Mouse (Mus musculus) cortical plate, adult 2 months (tissue): Measurements from ENCODE around the gene Itga3. TPM values are rescaled to one million over a fixed set of nuclear protein-coding genes. Genes with fewer than 3 reads are reported as not detected.

ENCODE experiments used
- H3K27ac ChIP-seq: fragments of 200-500 bp; 2 replicates; pipeline ENCODE4 v1.5.1; 2012; ENCODE audit warnings: low read length, control low read depth, inconsistent platforms; ENCODE audit not compliant: insufficient read depth
- H3K4me1 ChIP-seq: fragments of 200-500 bp; 2 replicates; pipeline ENCODE4 v1.6.1; 2011; ENCODE audit warnings: low read length; ENCODE audit not compliant: control insufficient read depth, insufficient read depth
- H3K4me3 ChIP-seq: fragments of 200-500 bp; 2 replicates; pipeline ENCODE4 v1.5.1; 2011; ENCODE audit warnings: mild to moderate bottlenecking, low read length, control low read depth; ENCODE audit not compliant: insufficient read depth
- CTCF ChIP-seq: fragments of 200-500 bp; IDR thresholded peaks from 2 replicates; pipeline ENCODE4 v1.5.1; 2011; ENCODE audit warnings: mild to moderate bottlenecking, control low read depth, low read length; ENCODE audit not compliant: insufficient read depth; ENCODE audit errors: extremely low read depth
- POLR2A ChIP-seq: fragments of 200-500 bp; IDR thresholded peaks from 2 replicates; pipeline ENCODE4 v1.6.1; 2011; ENCODE audit warnings: mild to moderate bottlenecking, low read length, control low read depth; ENCODE audit not compliant: insufficient read depth; ENCODE audit errors: extremely low read depth
- polyA plus RNA-seq: library from polyadenylated mRNA; depleted of rRNA; stranded (reverse); fragments of >200 nt; gene quantifications from 2 replicates; pipeline ENCODE4 v1.2.3, GENCODE M21; 2012

Gene Itga3
- polyA plus RNA-seq, 1 experiment: 15.3 TPM

DNA sequence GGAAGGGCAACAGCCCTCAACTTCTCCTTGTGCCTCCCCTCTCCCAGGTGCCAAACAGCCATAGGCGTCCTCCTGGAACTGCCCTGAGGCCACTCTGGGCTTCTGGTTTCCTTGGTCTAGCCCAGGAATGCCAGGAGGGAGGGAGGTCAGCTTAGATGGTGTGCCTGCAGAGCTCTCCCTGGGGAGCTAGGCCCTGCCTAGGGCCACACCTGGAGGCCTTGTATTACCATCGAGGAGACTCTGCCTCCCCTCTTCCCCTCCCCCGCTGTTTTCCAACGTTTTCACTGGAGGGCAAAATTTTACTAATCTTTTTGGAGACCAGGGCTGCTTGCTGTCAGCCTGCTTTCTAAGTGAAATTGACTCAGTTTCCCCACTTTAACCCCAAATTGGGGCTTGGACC lies 70.6 kb downstream of the Itga3 start:
- H3K4me1 ChIP-seq: peaks cover 2% of the 10 kb centered on the region; the same call in 1 of the 2 replicates
- no peak overlapping the region for H3K4me3 ChIP-seq
- TF ChIP-seq POLR2A: no peak
- no peak for TF ChIP-seq CTCF
- H3K27ac ChIP-seq: no peak overlapping the region

DNA sequence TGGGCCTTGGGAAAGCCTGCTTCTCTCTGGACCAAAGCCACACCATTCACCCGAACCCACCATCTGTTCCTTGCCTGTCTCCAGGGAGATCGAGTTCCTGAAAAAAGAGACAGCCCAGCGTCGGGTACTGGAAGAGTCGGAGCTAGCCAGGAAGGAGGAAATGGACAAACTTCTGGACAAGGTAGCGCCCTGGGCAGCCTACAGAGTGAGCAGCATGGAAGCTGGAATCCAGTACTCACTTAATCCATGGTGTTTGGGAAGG lies 71.7 kb downstream of the Itga3 start:
- no peak overlapping the region for H3K27ac ChIP-seq
- no peak for TF ChIP-seq POLR2A
- no peak for TF ChIP-seq CTCF
- H3K4me3 ChIP-seq: no peak overlapping the region
- H3K4me1 ChIP-seq: peaks cover 2% of the 10 kb centered on the region; the same call in 1 of the 2 replicates

DNA sequence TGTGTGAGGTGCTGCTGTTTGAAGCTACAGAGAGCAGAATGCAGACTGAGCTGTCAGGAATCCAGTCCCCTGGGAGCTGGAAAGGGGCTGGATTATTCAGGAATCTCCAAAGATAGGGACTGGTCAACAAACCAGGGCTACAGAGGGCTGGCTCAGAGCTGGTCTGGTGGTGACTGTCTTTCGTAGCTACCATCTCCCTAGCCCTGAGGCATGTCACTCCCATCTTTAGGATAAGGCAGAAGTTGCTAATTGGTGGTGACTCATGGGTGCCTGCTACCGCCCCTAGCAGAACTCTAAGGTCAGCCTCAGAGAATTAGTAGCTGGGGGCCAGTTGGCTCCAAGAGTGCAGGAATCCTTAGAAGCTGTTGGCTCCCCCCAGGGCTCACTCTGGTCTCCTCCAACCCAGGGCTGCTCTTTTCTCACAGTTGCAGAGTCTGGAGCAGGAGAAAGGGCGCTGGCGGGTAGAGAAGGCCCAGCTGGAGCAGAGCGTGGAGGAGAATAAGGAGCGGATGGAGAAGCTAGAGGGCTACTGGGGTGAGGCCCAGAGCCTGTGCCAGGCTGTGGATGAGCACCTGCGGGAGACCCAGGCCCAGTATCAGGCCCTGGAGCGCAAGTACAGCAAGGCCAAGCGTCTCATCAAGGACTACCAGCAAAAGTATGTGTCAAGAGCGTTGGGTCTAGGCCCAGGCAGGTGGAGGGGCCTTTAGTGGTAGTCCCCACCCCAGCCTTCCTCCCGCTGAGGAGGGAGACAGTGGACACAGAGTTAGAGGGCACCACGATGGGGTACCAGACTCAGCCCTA lies 72.3 kb downstream of the Itga3 start:
- Histone ChIP-seq H3K4me1 (peaks cover 2% of the 10 kb centered on the region; the same call in 1 of the 2 replicates), H3K27ac (no peak overlapping the region), H3K4me3 (no peak overlapping the region)
- no peak for TF ChIP-seq CTCF
- TF ChIP-seq POLR2A: no peak

DNA sequence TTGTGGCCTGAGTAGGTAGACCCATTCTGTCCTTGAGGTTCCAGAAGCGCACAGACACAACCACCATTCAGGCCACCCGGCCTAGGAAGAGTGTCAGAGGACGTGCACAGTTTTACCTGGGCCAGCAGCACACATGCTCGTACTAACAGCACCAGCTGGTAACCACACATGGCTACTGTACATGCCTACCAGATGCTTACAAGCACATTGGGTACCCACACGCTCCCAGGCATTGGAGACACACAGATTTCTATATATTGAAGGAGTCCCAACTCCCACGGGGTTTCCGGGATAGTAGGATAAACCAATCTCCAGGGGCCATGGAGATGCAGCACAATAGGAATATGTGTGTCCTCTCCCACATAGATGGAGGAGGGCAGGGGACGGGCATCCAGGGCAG lies 73.9 kb downstream of the Itga3 start:
- Histone ChIP-seq H3K27ac (no peak overlapping the region), H3K4me1 (peaks cover 7% of the 10 kb centered on the region), H3K4me3 (no peak overlapping the region)
- no peak for TF ChIP-seq CTCF
- no peak for TF ChIP-seq POLR2A

DNA sequence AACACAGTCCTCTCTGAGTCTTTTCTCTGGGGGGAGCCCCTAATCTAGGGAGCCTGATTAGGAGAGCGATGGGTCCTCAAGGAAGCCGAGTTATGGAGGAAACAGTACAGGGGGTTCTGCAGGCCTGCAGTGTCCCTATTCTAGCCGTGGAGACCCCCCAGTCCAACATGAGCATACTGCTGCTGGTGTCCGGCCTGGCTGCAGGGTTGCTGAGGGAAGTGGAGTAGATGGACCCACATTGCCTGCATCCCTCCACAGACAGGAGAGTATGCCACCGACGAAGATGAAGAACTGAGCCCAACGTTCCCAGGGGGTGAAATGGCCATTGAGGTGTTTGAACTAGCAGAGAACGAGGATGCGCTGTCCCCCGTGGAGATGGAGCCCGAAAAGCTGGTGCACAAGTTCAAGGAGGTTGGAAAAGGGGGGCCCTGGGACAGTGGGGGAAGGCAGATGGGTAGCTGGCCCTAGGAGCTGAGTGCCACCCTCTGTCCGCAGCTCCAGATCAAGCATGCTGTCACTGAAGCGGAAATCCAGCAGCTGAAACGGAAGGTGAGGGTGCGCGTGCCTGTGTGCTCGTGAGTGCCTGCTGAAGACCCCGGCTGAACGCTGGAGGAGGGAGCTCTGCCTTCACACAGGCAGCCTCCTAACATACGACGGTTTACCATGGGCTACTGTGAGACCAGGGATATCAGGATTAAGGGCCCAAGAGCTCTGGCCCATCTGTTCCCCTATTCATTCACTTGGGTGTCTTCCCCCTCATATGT lies 74.8 kb downstream of the Itga3 start:
- TF ChIP-seq CTCF: no peak
- no peak for TF ChIP-seq POLR2A
- no peak overlapping the region for H3K27ac ChIP-seq
- H3K4me3 ChIP-seq: no peak overlapping the region
- peaks cover 9% of the 10 kb centered on the region for H3K4me1 ChIP-seq

DNA sequence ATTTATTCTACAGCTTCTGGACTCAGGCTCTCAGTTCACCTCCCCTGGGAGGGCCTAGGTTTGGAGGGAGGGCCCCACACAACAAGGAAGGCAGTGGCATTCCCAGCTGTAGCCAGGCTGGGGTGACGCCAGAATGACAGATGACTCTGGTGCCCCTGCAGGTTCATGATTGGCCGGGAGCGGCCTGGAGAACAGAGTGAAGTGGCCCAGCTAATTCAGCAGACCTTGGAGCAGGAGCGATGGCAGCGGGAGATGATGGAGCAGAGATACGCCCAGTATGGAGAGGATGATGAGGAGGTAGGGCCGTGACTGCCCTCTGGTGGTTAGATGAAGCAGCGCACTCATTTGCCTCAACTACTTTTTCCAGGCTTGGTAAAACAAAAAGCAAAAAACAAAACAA lies 75.5 kb downstream of the Itga3 start:
- no peak overlapping the region for H3K27ac ChIP-seq
- H3K4me1 ChIP-seq: peaks cover 10% of the 10 kb centered on the region
- TF ChIP-seq CTCF (peak; percentile 92), POLR2A (no peak)
- H3K4me3 ChIP-seq: no peak overlapping the region

DNA sequence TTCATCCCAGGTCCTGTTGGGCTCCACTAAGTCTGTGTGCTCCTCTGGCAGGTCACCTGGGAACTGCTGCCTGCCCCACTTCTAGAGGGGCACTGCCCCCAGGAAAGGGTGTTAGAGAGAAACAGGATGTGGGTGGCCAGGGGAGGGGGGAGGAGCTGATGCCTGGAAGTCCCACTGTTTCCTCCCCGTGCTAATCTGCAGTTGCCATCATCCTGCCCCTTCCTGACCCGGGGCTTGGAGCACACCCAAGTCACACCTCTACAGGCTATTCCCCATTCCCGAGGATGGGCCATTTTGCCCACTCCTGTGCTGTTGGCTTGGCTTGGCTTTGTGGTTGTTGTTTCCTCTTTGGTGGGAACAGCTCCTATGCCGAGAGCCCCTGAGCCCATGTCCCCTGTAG lies 76.1 kb downstream of the Itga3 start:
- Histone ChIP-seq H3K4me1 (peaks cover 10% of the 10 kb centered on the region), H3K27ac (0 out of 2 replicates have a peak overlapping the region, but pooled peaks have one; percentile 30), H3K4me3 (no peak overlapping the region)
- TF ChIP-seq CTCF (no peak), POLR2A (no peak)

DNA sequence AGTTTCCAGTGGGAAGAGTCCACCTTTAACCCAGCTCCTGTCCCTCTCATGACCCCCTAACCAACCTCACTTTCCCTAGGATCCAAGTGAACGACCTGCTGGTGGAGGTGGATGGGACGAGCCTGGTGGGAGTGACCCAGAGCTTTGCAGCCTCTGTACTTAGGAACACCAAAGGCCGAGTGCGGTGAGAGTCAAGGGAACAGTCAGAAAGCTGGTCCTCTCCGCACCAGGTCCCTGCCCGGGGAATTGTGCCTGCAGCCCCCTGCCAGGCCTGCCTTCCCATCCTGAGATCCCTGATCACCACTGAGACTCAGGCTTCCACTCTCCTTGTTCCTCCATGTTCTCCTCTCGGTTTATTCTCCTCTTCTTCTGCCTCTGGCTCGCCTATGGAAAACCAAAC lies 76.5 kb downstream of the Itga3 start:
- no peak for TF ChIP-seq CTCF
- no peak for TF ChIP-seq POLR2A
- Histone ChIP-seq H3K4me3 (no peak overlapping the region), H3K4me1 (peaks cover 11% of the 10 kb centered on the region), H3K27ac (0 out of 2 replicates have a peak overlapping the region, but pooled peaks have one; percentile 30)

DNA sequence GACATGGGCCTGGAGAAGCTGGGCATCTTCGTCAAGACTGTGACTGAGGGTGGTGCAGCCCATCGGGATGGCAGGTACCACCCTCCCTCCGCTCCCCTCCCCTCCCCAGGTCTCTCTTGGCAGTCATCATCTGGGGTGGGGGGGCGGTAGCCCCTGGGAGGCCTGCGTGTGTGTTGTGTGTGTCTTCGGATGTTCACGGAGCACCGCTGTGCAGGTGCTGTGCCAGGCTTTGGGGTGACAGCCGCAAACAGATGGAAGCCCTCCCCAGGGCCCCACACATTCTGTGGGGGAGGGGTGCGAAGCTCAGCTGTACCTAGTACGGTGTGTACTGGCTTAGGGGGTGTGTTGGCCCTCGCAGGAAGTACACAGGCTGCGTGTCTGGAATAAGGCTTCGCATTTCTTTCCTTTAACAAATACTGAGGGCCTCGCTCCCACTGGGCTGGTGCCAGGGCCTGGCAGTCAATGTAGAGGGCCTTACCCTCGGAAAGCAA lies 78.5 kb downstream of the Itga3 start:
- TF ChIP-seq CTCF (no peak), POLR2A (no peak)
- Histone ChIP-seq H3K4me1 (peaks cover 16% of the 10 kb centered on the region), H3K4me3 (no peak overlapping the region), H3K27ac (peak overlapping the region; percentile 27)
